Mouse (Mus musculus): ENCODE data around the gene Zfp771. TPM values are rescaled to one million over a fixed set of nuclear protein-coding genes. Genes with fewer than 3 reads are reported as not detected.

Zfp771 gene
- polyA plus RNA-seq, 1 experiment from 2014 or later: 69.0 TPM

DNA sequence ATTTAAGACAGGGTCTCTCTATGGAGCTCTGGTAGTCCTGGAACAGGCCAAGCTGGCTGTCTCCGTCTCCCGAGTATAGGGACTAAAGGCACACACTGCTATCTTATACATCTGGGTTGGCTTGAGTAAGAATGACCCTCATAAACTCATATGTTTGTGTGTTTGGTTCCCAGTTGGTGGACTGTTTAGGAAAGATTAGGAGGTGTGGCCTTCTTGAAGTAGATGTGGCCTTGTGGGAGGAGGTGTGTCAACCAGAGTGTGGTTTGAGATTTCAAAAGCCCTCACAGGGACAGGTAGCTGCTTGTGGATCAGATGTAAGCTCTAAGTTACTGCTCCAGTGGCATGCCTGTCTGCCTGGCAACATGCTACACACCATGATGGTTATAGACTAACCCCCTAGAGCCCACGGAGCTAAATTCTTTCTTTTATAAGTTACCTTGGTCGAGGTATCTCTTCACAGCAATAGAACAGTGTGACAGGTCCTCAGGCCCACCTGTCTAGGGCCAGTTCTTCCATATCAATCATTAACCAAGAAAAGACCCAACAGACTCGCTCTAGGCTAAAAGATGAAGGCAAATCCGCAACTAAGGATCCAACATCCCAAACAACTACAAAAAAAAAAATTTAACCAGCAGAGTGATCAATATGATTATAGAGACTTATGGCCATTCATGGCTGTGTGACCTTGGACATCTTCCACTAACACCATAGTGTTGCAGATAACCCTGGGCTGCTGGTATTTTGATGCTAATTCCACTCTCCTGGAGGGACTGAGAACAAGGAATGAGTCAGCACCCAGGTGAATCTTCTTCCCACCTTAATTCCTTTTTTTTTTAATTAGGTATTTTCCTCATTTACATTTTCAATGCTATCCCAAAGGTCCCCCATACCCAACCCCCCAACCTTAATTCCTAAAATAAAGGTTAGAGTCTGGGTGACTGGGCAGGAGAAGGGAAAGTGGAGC lies 20.3 kb upstream of the Zfp771 start:
- Histone ChIP-seq H3K27me3 (ENCODE audit: control insufficient read depth, insufficient read depth, low read length) (no peaks in the 10 kb centered on the region), H3K36me3 (ENCODE audit: control insufficient read depth, insufficient read depth, low read length) (peaks cover under 1% of the 10 kb centered on the region; the same call in 1 of the 2 replicates), H3K9ac (ENCODE audit: low read length) (no peak overlapping the region), H3K4me3 (ENCODE audit: low read depth, low read length) (no peak overlapping the region), H3K27ac (replicated peaks; ENCODE audit: low read depth, low read length) (no peak overlapping the region), H3K9me3 (ENCODE audit: control insufficient read depth, low read length) (no peaks in the 10 kb centered on the region; the same call in 1 of the 2 replicates), H3K4me1 (ENCODE audit: control insufficient read depth, insufficient read depth, low read length) (no peaks in the 10 kb centered on the region), H3K4me2 (ENCODE audit: low read depth, severe bottlenecking) (no peak overlapping the region)
- no peak for DNase-seq (ENCODE audit: low spot score)
- 79% methylated on average over 6 of the region's 6 CpGs for WGBS
- no peak for ATAC-seq (ENCODE audit: insufficient number of reproducible peaks, low FRiP score, low TSS enrichment, low read depth)

- no peaks in the 10 kb centered on the region; the same call in 1 of the 2 replicates for H3K9me3 ChIP-seq (ENCODE audit: control insufficient read depth, low read length)
- H3K27ac ChIP-seq (replicated peaks; ENCODE audit: low read depth, low read length): no peak overlapping the region
- ATAC-seq (ENCODE audit: insufficient number of reproducible peaks, low FRiP score, low TSS enrichment, low read depth) (no peak), DNase-seq (ENCODE audit: low spot score) (no peak)
- no peaks in the 10 kb centered on the region for H3K4me1 ChIP-seq (ENCODE audit: control insufficient read depth, insufficient read depth, low read length)
- 88% methylated on average over 6 of the region's 6 CpGs for WGBS
- H3K27me3 ChIP-seq (ENCODE audit: control insufficient read depth, insufficient read depth, low read length): no peaks in the 10 kb centered on the region
- peaks cover 6% of the 10 kb centered on the region; the same call in 1 of the 2 replicates for H3K36me3 ChIP-seq (ENCODE audit: control insufficient read depth, insufficient read depth, low read length)
- no peak overlapping the region for H3K4me3 ChIP-seq (ENCODE audit: low read depth, low read length)
- no peak overlapping the region for H3K4me2 ChIP-seq (ENCODE audit: low read depth, severe bottlenecking)
- no peak overlapping the region for H3K9ac ChIP-seq (ENCODE audit: low read length)
Observed at GRCm38 (mm10) chr7:127224616-127225015, 19.5 kb upstream of the Zfp771 start.

GRCm38 (mm10) chr7:127225147-127225995 lies 18.7 kb upstream of the Zfp771 start:
- H3K27me3 ChIP-seq (ENCODE audit: control insufficient read depth, insufficient read depth, low read length): no peaks in the 10 kb centered on the region
- H3K4me2 ChIP-seq (ENCODE audit: low read depth, severe bottlenecking): no peak overlapping the region
- no peak overlapping the region for H3K27ac ChIP-seq (replicated peaks; ENCODE audit: low read depth, low read length)
- no peak overlapping the region for H3K9ac ChIP-seq (ENCODE audit: low read length)
- ATAC-seq (ENCODE audit: insufficient number of reproducible peaks, low FRiP score, low TSS enrichment, low read depth): no peak
- H3K4me3 ChIP-seq (ENCODE audit: low read depth, low read length): no peak overlapping the region
- 84% methylated on average over 11 of the region's 11 CpGs for WGBS
- no peaks in the 10 kb centered on the region; the same call in 1 of the 2 replicates for H3K9me3 ChIP-seq (ENCODE audit: control insufficient read depth, low read length)
- DNase-seq (ENCODE audit: low spot score): no peak
- H3K4me1 ChIP-seq (ENCODE audit: control insufficient read depth, insufficient read depth, low read length): no peaks in the 10 kb centered on the region
- peaks cover 9% of the 10 kb centered on the region; the same call in 1 of the 2 replicates for H3K36me3 ChIP-seq (ENCODE audit: control insufficient read depth, insufficient read depth, low read length)

- peaks cover 9% of the 10 kb centered on the region; the same call in 1 of the 2 replicates for H3K36me3 ChIP-seq (ENCODE audit: control insufficient read depth, insufficient read depth, low read length)
- no peaks in the 10 kb centered on the region for H3K9me3 ChIP-seq (ENCODE audit: control insufficient read depth, low read length)
- no peak overlapping the region for H3K4me2 ChIP-seq (ENCODE audit: low read depth, severe bottlenecking)
- ATAC-seq (ENCODE audit: insufficient number of reproducible peaks, low FRiP score, low TSS enrichment, low read depth) (no peak), DNase-seq (ENCODE audit: low spot score) (peak; percentile 83)
- no peak overlapping the region; the same call in 1 of the 2 replicates for H3K4me3 ChIP-seq (ENCODE audit: low read depth, low read length)
- no peaks in the 10 kb centered on the region for H3K27me3 ChIP-seq (ENCODE audit: control insufficient read depth, insufficient read depth, low read length)
- no peak overlapping the region for H3K9ac ChIP-seq (ENCODE audit: low read length)
- peaks cover 7% of the 10 kb centered on the region for H3K4me1 ChIP-seq (ENCODE audit: control insufficient read depth, insufficient read depth, low read length)
- H3K27ac ChIP-seq (replicated peaks; ENCODE audit: low read depth, low read length): no peak overlapping the region
- 66% methylated on average over 4 of the region's 4 CpGs for WGBS
Observed at GRCm38 (mm10) chr7:127228615-127229303, 15.3 kb upstream of the Zfp771 start.

- no peak for ATAC-seq (ENCODE audit: insufficient number of reproducible peaks, low FRiP score, low TSS enrichment, low read depth)
- 82% methylated on average over 3 of the region's 3 CpGs for WGBS
Observed at GRCm38 (mm10) chr7:127231376-127231775, 12.7 kb upstream of the Zfp771 start.

DNA sequence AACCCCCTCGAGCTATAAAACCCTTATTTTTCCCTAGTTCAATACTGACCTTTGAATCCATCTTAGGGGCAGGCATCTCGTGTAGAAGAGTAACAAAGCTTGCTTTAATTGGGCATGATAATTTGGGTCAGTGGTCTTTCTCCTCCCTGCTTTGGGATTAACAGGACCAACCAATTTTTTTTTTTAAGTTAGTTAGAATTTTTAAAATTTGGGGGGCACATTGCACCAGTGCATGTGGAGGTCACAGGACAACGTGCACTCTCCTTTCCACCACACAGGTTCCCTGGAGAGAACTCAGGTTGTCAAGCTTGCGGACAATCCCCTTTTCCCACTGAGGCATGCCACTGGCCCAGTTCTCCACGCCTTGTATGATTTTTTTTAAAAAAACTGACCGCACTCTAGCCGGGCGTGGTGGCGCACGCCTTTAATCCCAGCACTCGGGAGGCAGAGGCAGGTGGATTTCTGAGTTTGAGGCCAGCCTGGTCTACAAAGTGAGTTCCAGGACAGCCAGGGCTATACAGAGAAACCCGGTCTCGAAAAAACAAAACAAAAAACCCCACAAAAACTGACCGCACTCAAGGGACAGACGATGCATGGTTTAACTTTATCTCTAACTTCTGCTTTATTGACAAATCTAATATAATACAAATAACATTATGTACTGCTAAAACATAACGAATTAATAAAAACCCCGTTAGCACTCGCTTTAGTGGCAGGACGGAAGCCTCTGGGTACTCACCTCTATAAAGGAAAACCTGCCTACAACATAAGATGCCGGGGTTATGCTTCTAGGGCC lies 12.1 kb upstream of the Zfp771 start:
- H3K9ac ChIP-seq (ENCODE audit: low read length): peak overlapping the region; percentile 96
- H3K4me3 ChIP-seq (ENCODE audit: low read depth, low read length): peak overlapping the region; percentile 94
- H3K36me3 ChIP-seq (ENCODE audit: control insufficient read depth, insufficient read depth, low read length): peaks cover 32% of the 10 kb centered on the region
- 14% methylated on average over 20 of the region's 20 CpGs for WGBS
- H3K27me3 ChIP-seq (ENCODE audit: control insufficient read depth, insufficient read depth, low read length): no peaks in the 10 kb centered on the region
- H3K4me2 ChIP-seq (ENCODE audit: low read depth, severe bottlenecking): peak overlapping the region; percentile 70
- ATAC-seq (ENCODE audit: insufficient number of reproducible peaks, low FRiP score, low TSS enrichment, low read depth) (no peak), DNase-seq (ENCODE audit: low spot score) (no peak)
- H3K4me1 ChIP-seq (ENCODE audit: control insufficient read depth, insufficient read depth, low read length): peaks cover 7% of the 10 kb centered on the region
- H3K27ac ChIP-seq (replicated peaks; ENCODE audit: low read depth, low read length): peak overlapping the region; percentile 98
- peaks cover 2% of the 10 kb centered on the region; the same call in 1 of the 2 replicates for H3K9me3 ChIP-seq (ENCODE audit: control insufficient read depth, low read length)

More at GRCm38 (mm10) chr7:127231376-127231775, 12.7 kb upstream of the Zfp771 start:
- peaks cover 2% of the 10 kb centered on the region; the same call in 1 of the 2 replicates for H3K9me3 ChIP-seq (ENCODE audit: control insufficient read depth, low read length)
- no peak overlapping the region; the same call in 1 of the 2 replicates for H3K9ac ChIP-seq (ENCODE audit: low read length)
- H3K27me3 ChIP-seq (ENCODE audit: control insufficient read depth, insufficient read depth, low read length): no peaks in the 10 kb centered on the region
- H3K4me2 ChIP-seq (ENCODE audit: low read depth, severe bottlenecking): peak overlapping the region; percentile 70
- H3K4me1 ChIP-seq (ENCODE audit: control insufficient read depth, insufficient read depth, low read length): peaks cover 7% of the 10 kb centered on the region
- no peak for DNase-seq (ENCODE audit: low spot score)
- H3K4me3 ChIP-seq (ENCODE audit: low read depth, low read length): peak overlapping the region; percentile 94
- peaks cover 26% of the 10 kb centered on the region for H3K36me3 ChIP-seq (ENCODE audit: control insufficient read depth, insufficient read depth, low read length)
- H3K27ac ChIP-seq (replicated peaks; ENCODE audit: low read depth, low read length): no peak overlapping the region

GRCm38 (mm10) chr7:127232622-127233367 lies 11.3 kb upstream of the Zfp771 start, which contains the start of the genes Zfp553 and Sept1:
TSS of gene Zfp553 (plus strand) at chr7:127233061.
TSS of gene Sept1 (minus strand) at chr7:127233130.
- H3K27me3 ChIP-seq (ENCODE audit: control insufficient read depth, insufficient read depth, low read length): no peaks in the 10 kb centered on the region
- H3K36me3 ChIP-seq (ENCODE audit: control insufficient read depth, insufficient read depth, low read length): peaks cover 39% of the 10 kb centered on the region
- H3K9me3 ChIP-seq (ENCODE audit: control insufficient read depth, low read length): peaks cover 2% of the 10 kb centered on the region; the same call in 1 of the 2 replicates
- DNase-seq (ENCODE audit: low spot score): peak; percentile 90
- H3K4me3 ChIP-seq (ENCODE audit: low read depth, low read length): peak within 1 kb of the TSS; percentile 94
- peak within 1 kb of the TSS; percentile 70 for H3K4me2 ChIP-seq (ENCODE audit: low read depth, severe bottlenecking)
- ATAC-seq (ENCODE audit: insufficient number of reproducible peaks, low FRiP score, low TSS enrichment, low read depth): peak; percentile 84
- WGBS: under 1% methylated on average over 63 of the region's 64 CpGs
- peak within 1 kb of the TSS; percentile 98 for H3K27ac ChIP-seq (replicated peaks; ENCODE audit: low read depth, low read length)
- H3K9ac ChIP-seq (ENCODE audit: low read length): peak within 1 kb of the TSS; percentile 96
- peaks cover 7% of the 10 kb centered on the region for H3K4me1 ChIP-seq (ENCODE audit: control insufficient read depth, insufficient read depth, low read length)
